Mouse (Mus musculus) myocyte (in vitro differentiated cells): ENCODE results near the gene Clcn6. TPM values are rescaled to one million over a fixed set of nuclear protein-coding genes. Genes with fewer than 3 reads are reported as not detected.

Experiments
- H3K27me3 ChIP-seq: one replicate; pipeline ENCODE4 v1.6.1; 2011; ENCODE audit not compliant: control insufficient read depth, insufficient read depth, insufficient read length
- H3K36me3 ChIP-seq: one replicate; pipeline ENCODE4 v1.6.1; 2011; ENCODE audit not compliant: control insufficient read depth, insufficient read depth
- H3K4me2 ChIP-seq: one replicate; pipeline ENCODE4 v1.6.1; 2011; ENCODE audit warnings: low read depth, control low read depth
- H3K4me3 ChIP-seq: one replicate; pipeline ENCODE4 v1.5.1; 2011; ENCODE audit warnings: mild to moderate bottlenecking, control low read depth, moderate library complexity
- H3K79me2 ChIP-seq: one replicate; pipeline ENCODE4 v1.6.1; 2011; ENCODE audit not compliant: control insufficient read depth, insufficient read depth
- H3ac ChIP-seq: one replicate; pipeline ENCODE4 v1.6.1; 2011; ENCODE audit not compliant: control insufficient read depth, insufficient read length
- CEBPB ChIP-seq: IDR thresholded peaks from 2 replicates; pipeline ENCODE4 v1.6.1; 2011; ENCODE audit warnings: mild to moderate bottlenecking, moderate library complexity; ENCODE audit not compliant: poor library complexity, insufficient read depth, severe bottlenecking
- E2F4 ChIP-seq: IDR thresholded peaks from one replicate; pipeline ENCODE4 v1.6.1; 2011; ENCODE audit warnings: mild to moderate bottlenecking, control low read depth, moderate library complexity; ENCODE audit not compliant: insufficient read depth
- MAX ChIP-seq: IDR thresholded peaks from one replicate; pipeline ENCODE4 v1.6.1; 2011; ENCODE audit warnings: low read depth, mild to moderate bottlenecking, control low read depth
- MYOD1 ChIP-seq, 3 experiments: IDR thresholded peaks; one replicate each; pipeline ENCODE4 v1.6.1; 2011; ENCODE audit warnings: control low read depth in 2 of 3, low read depth in 2 of 3, mild to moderate bottlenecking in 2 of 3, moderate library complexity in 1 of 3; ENCODE audit not compliant: insufficient read length in 2 of 3, control insufficient read depth in 1 of 3
- MYOG ChIP-seq, 3 experiments: IDR thresholded peaks; one replicate each; pipeline ENCODE4 v1.6.1; 2011; ENCODE audit warnings: control low read depth in 2 of 3, low read depth in 2 of 3, mild to moderate bottlenecking in 2 of 3; ENCODE audit not compliant: insufficient read length in 2 of 3, control insufficient read depth in 1 of 3, insufficient read depth in 1 of 3
- POLR2A ChIP-seq: IDR thresholded peaks from one replicate; pipeline ENCODE4 v1.6.1; 2011; ENCODE audit warnings: low read depth, mild to moderate bottlenecking, control low read depth, moderate library complexity; ENCODE audit not compliant: insufficient read length
- POLR2AphosphoS2 ChIP-seq: IDR thresholded peaks from one replicate; pipeline ENCODE4 v1.6.1; 2011; ENCODE audit warnings: low read depth, control low read depth; ENCODE audit not compliant: insufficient read length
- REST ChIP-seq: IDR thresholded peaks from one replicate; pipeline ENCODE4 v1.6.1; 2011; ENCODE audit warnings: mild to moderate bottlenecking, control low read depth, moderate library complexity; ENCODE audit not compliant: insufficient read depth, insufficient read length
- SRF ChIP-seq: IDR thresholded peaks from one replicate; pipeline ENCODE4 v1.6.1; 2011; ENCODE audit warnings: low read depth; ENCODE audit not compliant: control insufficient read depth, insufficient read length
- TCF12 ChIP-seq: IDR thresholded peaks from one replicate; pipeline ENCODE4 v1.6.1; 2011; ENCODE audit warnings: mild to moderate bottlenecking, control low read depth; ENCODE audit not compliant: poor library complexity, insufficient read depth, severe bottlenecking
- TCF3 ChIP-seq: IDR thresholded peaks from one replicate; pipeline ENCODE4 v1.6.1; 2011; ENCODE audit warnings: low read depth, control low read depth; ENCODE audit not compliant: insufficient read length
- USF1 ChIP-seq: IDR thresholded peaks from one replicate; pipeline ENCODE4 v1.6.1; 2011; ENCODE audit warnings: low read depth, mild to moderate bottlenecking, control low read depth, moderate library complexity
- polyA plus RNA-seq: library from polyadenylated mRNA; unstranded; fragments of >200 nt; fragmentation: generic; extraction: Trizol; gene quantifications from one replicate; pipeline ENCODE4 v1.2.1, GENCODE M21; 2012; ENCODE audit warnings: missing spikeins

Clcn6 gene
- polyA plus RNA-seq, 1 experiment = 19.6 TPM

GRCm38 (mm10) chr4:148018410-148018809 is 20.2 kb downstream of the Clcn6 start:
- Histone ChIP-seq H3K4me3 (no peak overlapping the region), H3K27me3 (no peaks in the 10 kb centered on the region), H3K79me2 (no peaks in the 10 kb centered on the region), H3K36me3 (peaks cover 39% of the 10 kb centered on the region), H3ac (no peak overlapping the region), H3K4me2 (no peak overlapping the region)
- TF ChIP-seq E2F4 = no peak
- no peak for TF ChIP-seq SRF
- no peak for TF ChIP-seq POLR2A
- no peak for TF ChIP-seq TCF12
- TF ChIP-seq REST = no peak
- TF ChIP-seq MAX = no peak
- TF ChIP-seq MYOG (IDR thresholded peaks at IDR 0.05; ENCODE audit: control insufficient read depth in 1 of 3, insufficient read depth in 1 of 3, insufficient read length in 2 of 3, low read depth in 2 of 3) = no peak
- TF ChIP-seq MYOD1 (IDR thresholded peaks at IDR 0.05; ENCODE audit: control insufficient read depth in 1 of 3, insufficient read length in 2 of 3, low read depth in 2 of 3) = no peak
- no peak for TF ChIP-seq USF1
- no peak for TF ChIP-seq CEBPB
- no peak for TF ChIP-seq TCF3
- no peak for TF ChIP-seq POLR2AphosphoS2

GRCm38 (mm10) chr4:148016981-148017380 is 21.6 kb downstream of the Clcn6 start:
- Histone ChIP-seq H3K4me3 (no peak overlapping the region), H3K27me3 (no peaks in the 10 kb centered on the region), H3ac (no peak overlapping the region), H3K79me2 (no peaks in the 10 kb centered on the region), H3K4me2 (no peak overlapping the region), H3K36me3 (peaks cover 48% of the 10 kb centered on the region)
- TF ChIP-seq MYOG (IDR thresholded peaks at IDR 0.05; ENCODE audit: control insufficient read depth in 1 of 3, insufficient read depth in 1 of 3, insufficient read length in 2 of 3, low read depth in 2 of 3) (no peak), TCF3 (no peak), POLR2AphosphoS2 (no peak), POLR2A (no peak), CEBPB (no peak), MYOD1 (IDR thresholded peaks at IDR 0.05; ENCODE audit: control insufficient read depth in 1 of 3, insufficient read length in 2 of 3, low read depth in 2 of 3) (no peak), TCF12 (no peak), MAX (no peak), SRF (no peak), USF1 (no peak)

GRCm38 (mm10) chr4:148015418-148015817 is 23.2 kb downstream of the Clcn6 start:
- no peak overlapping the region for H3K4me3 ChIP-seq
- H3K27me3 ChIP-seq = no peaks in the 10 kb centered on the region
- no peaks in the 10 kb centered on the region for H3K79me2 ChIP-seq
- H3K36me3 ChIP-seq = peaks cover 39% of the 10 kb centered on the region
- H3K4me2 ChIP-seq = no peak overlapping the region
- no peak overlapping the region for H3ac ChIP-seq
- TF ChIP-seq POLR2A = no peak
- no peak for TF ChIP-seq USF1
- no peak for TF ChIP-seq E2F4
- TF ChIP-seq CEBPB = no peak
- no peak for TF ChIP-seq MYOD1 (IDR thresholded peaks at IDR 0.05; ENCODE audit: control insufficient read depth in 1 of 3, insufficient read length in 2 of 3, low read depth in 2 of 3)
- TF ChIP-seq POLR2AphosphoS2 = no peak
- no peak for TF ChIP-seq TCF3
- no peak for TF ChIP-seq TCF12
- TF ChIP-seq REST = no peak
- TF ChIP-seq SRF = no peak

- H3ac ChIP-seq = no peak overlapping the region
These were observed 26.4 kb downstream of the Clcn6 start for GRCm38 (mm10) chr4:148012216-148012615.

GRCm38 (mm10) chr4:148011332-148011731 is 27.3 kb downstream of the Clcn6 start:
- Histone ChIP-seq H3ac (no peak overlapping the region), H3K4me2 (no peak overlapping the region), H3K27me3 (no peaks in the 10 kb centered on the region), H3K79me2 (no peaks in the 10 kb centered on the region), H3K4me3 (no peak overlapping the region), H3K36me3 (peaks cover 38% of the 10 kb centered on the region)
- no peak for TF ChIP-seq POLR2A
- TF ChIP-seq REST = no peak
- no peak for TF ChIP-seq USF1
- TF ChIP-seq POLR2AphosphoS2 = no peak
- TF ChIP-seq MYOG (IDR thresholded peaks at IDR 0.05; ENCODE audit: control insufficient read depth in 1 of 3, insufficient read depth in 1 of 3, insufficient read length in 2 of 3, low read depth in 2 of 3) = no peak
- TF ChIP-seq CEBPB = no peak
- TF ChIP-seq TCF12 = no peak
- TF ChIP-seq E2F4 = no peak
- TF ChIP-seq MYOD1 (IDR thresholded peaks at IDR 0.05; ENCODE audit: control insufficient read depth in 1 of 3, insufficient read length in 2 of 3, low read depth in 2 of 3) = no peak
- no peak for TF ChIP-seq MAX
- TF ChIP-seq SRF = no peak
- TF ChIP-seq TCF3 = no peak

More at GRCm38 (mm10) chr4:148012216-148012615, 26.4 kb downstream of the Clcn6 start:
- Histone ChIP-seq H3K4me2 (no peak overlapping the region), H3K36me3 (peaks cover 32% of the 10 kb centered on the region), H3K27me3 (no peaks in the 10 kb centered on the region), H3K4me3 (no peak overlapping the region), H3K79me2 (no peaks in the 10 kb centered on the region)
- TF ChIP-seq USF1 = no peak
- no peak for TF ChIP-seq POLR2AphosphoS2
- no peak for TF ChIP-seq TCF3
